Mouse (Mus musculus) heart, adult 18-20 months (tissue): ENCODE measurements around the gene Cpne4. TPM values are rescaled to one million over a fixed set of nuclear protein-coding genes. Genes with fewer than 3 reads are reported as not detected.

Source experiments
- DNase-seq, 2 experiments: peaks; one replicate each; pipeline ENCODE4 v3.0.0; 2021 to 2022; ENCODE audit warnings: mixed read lengths in 1 of 2
- long read RNA-seq, 2 experiments: library from polyadenylated mRNA; stranded (forward); transcript quantifications; one replicate each; pipeline ENCODE4 v2.0.0; 2021
- total RNA-seq, 2 experiments: library from RNA; stranded (reverse); gene quantifications; 2 replicates each; pipeline ENCODE4 v1.2.3; 2021

Cpne4 gene
- total RNA-seq = 1 to 10 TPM in 1 of 2 experiments, under 1 TPM in 1; 0.41 to 1.2 TPM
- long read RNA-seq, experiment 1, partial matches to known transcripts = 0 of 1 reads
- long read RNA-seq, experiment 1, other reads (novel, unspliced or antisense) = 1 of 1 reads
- long read RNA-seq, experiment 2, partial matches to known transcripts = 0 of 1 reads
- long read RNA-seq, experiment 2, other reads (novel, unspliced or antisense) = 1 of 1 reads

- DNase-seq = no peak
Observed at GRCm38 (mm10) chr9:104546986-104547385, at the start of gene Cpne4. TSS of gene Cpne4 (plus strand) at chr9:104547286.

- no peak for DNase-seq
Observed at GRCm38 (mm10) chr9:104515187-104515586, 31.9 kb upstream of the Cpne4 start.

GRCm38 (mm10) chr9:104535508-104535907 lies 11.6 kb upstream of the Cpne4 start:
- no peak for DNase-seq

GRCm38 (mm10) chr9:104565815-104566214 lies 18.7 kb downstream of the Cpne4 start:
- no peak for DNase-seq

- DNase-seq = no peak
Observed at GRCm38 (mm10) chr9:104566468-104566867, 19.4 kb downstream of the Cpne4 start.

GRCm38 (mm10) chr9:104567096-104567495 lies 20.0 kb downstream of the Cpne4 start:
- peak; percentile 9 to 13 for DNase-seq

- DNase-seq = peak; percentile 38 to 54
Observed at GRCm38 (mm10) chr9:104569480-104570167, 22.5 kb downstream of the Cpne4 start.

- DNase-seq = no peak
Observed at GRCm38 (mm10) chr9:104572856-104573255, 25.8 kb downstream of the Cpne4 start.

GRCm38 (mm10) chr9:104574476-104574875 lies 27.4 kb downstream of the Cpne4 start:
- peak; percentile 25 to 51 for DNase-seq

- no peak for DNase-seq
Observed at GRCm38 (mm10) chr9:104581921-104582624, 35.0 kb downstream of the Cpne4 start.

- DNase-seq = no peak
Observed at GRCm38 (mm10) chr9:104582675-104583074, 35.6 kb downstream of the Cpne4 start.

GRCm38 (mm10) chr9:104594550-104594949 lies 47.5 kb downstream of the Cpne4 start:
- no peak for DNase-seq

GRCm38 (mm10) chr9:104594979-104595378 lies 47.9 kb downstream of the Cpne4 start:
- DNase-seq = no peak

- DNase-seq = no peak
Observed at GRCm38 (mm10) chr9:104612523-104612922, 65.4 kb downstream of the Cpne4 start.

- no peak for DNase-seq
Observed at GRCm38 (mm10) chr9:104616691-104617090, 69.6 kb downstream of the Cpne4 start.

GRCm38 (mm10) chr9:104623564-104623963 lies 76.5 kb downstream of the Cpne4 start:
- DNase-seq = no peak

- DNase-seq = no peak
Observed at GRCm38 (mm10) chr9:104627816-104628215, 80.7 kb downstream of the Cpne4 start.

GRCm38 (mm10) chr9:104629282-104629681 lies 82.2 kb downstream of the Cpne4 start:
- peak; percentile 4 to 32 for DNase-seq

GRCm38 (mm10) chr9:104646348-104646994 lies 99.4 kb downstream of the Cpne4 start:
- no peak for DNase-seq

- no peak for DNase-seq
Observed at GRCm38 (mm10) chr9:104652691-104653261, 105.7 kb downstream of the Cpne4 start.

GRCm38 (mm10) chr9:104659758-104660157 lies 112.7 kb downstream of the Cpne4 start:
- peak in 1 of 2 experiments; percentile 2 for DNase-seq

- no peak for DNase-seq
Observed at GRCm38 (mm10) chr9:104676665-104677064, 129.6 kb downstream of the Cpne4 start.
